Mouse (Mus musculus) NIH3T3 (cell line): Measurements from ENCODE around the gene Plbd2.
A peak's percentile ranks its signal among the peaks of the same experiment; 100 is the strongest.

Experiments
- DNase-seq: peaks from one replicate; pipeline ENCODE4 v3.0.0-alpha.2; 2012; ENCODE audit warnings: low read depth

The Plbd2 gene

DNA sequence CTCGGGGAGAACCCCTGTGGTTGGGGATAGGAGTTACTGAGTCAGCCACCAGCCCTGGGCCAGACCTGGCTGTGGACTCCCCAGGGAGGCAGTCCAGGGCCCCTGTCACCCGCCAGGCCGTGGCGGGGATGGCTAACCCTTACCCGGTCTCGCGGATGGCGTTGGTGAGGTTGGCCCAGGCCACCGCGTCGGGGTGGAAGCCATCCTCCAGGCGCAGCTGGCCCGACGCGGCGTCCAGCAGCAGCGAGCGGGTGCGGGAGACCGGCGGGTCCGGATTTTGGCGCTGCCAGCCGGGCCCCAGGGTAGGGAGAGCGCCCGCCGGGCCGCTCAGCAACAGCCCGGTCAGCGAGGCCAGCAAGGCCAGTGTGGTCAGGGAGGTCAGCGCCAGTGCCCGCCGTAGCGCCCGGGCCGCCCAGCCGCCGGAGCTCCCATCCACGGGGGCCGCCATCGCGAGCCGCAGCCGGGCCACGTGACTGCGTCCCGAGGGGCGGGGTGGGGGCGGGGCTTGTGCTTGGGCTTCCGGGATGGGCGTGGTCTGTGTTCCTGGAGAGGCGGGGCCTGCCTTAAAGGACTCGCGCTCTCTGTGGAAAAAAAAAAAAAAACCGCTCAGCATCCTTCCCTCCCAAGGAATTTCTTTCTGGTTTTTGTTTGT is at the start of gene Plbd2:
Plbd2 (minus strand) TSS at position 482 of the 652 bp plus-strand sequence.
- DNase-seq = peak; percentile 96

DNA sequence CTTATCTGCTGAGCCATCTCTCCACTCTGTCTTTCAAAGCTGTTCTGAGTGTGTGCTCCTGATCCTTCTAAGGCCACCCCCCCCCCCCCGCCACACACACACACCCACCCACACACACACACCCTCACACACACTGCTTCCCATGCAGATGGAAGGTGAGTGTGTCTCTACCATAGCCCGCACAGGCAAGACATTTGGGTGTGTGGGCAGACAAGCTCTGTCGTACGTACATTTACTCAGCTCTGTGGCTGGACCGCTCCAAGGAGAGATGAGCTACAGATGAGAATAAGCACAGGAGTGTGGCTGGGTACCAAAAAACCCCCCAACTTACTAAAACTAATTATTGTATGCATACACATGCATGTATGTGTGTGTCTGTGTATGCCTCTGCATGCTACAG is 47.2 kb upstream of the Plbd2 start:
- no peak for DNase-seq

DNA sequence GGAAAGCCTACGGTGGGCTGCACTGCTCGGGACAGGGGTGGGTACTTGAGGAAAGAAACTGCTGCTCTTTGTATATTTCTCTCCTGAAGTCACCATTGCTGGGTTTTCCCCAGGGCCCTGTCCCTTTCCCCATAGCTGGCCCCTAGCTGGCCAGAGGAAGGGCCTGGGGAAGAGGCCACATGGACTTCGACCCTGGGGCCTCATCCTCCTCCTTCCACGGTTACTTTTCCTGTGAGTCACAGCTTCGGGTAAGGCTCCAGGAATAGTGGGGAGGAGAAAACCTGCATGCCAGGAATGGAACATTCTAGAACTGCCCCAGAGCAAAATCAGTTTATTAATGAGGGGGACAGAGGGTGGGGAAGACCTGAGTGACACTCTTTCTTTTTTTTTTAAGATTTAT is 46.7 kb upstream of the Plbd2 start:
- DNase-seq = no peak

DNA sequence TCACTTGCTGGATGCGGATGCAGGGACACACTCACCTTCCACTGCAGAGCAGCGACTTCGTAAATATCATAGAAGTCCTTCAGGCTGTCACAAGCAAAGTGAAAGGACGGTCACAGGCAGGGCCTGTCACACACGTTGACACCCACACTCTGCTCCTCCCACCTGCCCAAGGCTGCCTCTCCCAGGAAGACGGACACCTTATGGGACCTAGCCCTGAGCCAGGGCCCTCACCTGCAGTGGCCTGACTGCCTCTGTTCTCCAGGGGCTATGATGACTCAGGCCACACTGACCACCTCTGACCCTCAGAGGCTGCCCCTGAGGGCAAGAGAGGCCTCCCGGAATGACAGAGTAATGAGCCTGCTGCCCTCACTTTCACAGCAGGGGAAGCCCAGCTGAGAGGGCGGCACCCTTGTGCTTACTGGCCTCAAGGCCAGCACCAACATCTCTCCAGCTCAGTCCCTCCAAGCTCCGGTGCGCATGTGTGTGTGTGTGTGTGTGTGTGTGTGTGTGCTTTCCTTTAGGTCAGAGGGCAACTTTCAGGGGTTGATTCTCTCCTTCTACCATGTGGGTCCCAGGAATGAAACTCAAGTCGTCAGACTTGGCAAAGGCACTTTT is 44.9 kb upstream of the Plbd2 start:
- no peak for DNase-seq

DNA sequence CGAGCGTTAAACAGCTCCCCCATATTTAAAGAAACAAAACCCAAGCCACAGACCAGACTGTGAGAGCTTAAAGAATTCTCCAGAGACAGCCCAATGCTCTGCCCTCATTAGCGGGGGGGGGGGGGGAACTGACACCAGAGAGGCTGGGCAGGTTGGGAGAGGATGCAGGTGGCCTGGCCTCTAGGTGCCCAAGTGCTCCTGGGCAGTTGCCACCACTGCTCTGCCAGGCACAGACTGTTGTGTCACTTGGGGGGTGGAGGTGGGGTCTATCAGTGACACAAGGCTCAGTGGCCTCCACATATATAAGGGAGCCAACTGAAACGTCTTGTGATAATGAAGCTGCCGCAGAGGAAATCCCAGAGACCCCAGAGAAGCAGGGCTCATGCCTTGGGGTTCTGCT is 33.2 kb upstream of the Plbd2 start:
- DNase-seq = no peak

DNA sequence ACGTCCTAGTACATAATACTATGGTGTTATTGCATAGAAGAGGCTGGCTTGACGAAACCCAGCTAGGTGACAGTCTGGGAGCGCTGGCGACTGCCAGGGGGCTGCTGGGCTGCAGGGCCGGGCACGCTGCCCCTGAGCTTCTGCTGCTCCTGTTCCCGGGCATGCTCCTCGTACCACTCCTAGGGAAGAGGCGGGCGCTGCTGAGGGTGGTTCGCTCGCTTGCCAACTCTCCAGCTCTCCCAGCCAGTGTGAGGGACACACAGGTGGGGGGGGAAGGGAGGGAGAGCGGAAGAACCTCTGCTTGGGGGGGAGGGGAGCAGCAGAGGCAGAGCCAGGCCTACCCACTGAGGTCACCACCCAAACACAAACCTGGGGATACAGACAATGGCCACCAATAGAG is 32.6 kb upstream of the Plbd2 start:
- DNase-seq = no peak

DNA sequence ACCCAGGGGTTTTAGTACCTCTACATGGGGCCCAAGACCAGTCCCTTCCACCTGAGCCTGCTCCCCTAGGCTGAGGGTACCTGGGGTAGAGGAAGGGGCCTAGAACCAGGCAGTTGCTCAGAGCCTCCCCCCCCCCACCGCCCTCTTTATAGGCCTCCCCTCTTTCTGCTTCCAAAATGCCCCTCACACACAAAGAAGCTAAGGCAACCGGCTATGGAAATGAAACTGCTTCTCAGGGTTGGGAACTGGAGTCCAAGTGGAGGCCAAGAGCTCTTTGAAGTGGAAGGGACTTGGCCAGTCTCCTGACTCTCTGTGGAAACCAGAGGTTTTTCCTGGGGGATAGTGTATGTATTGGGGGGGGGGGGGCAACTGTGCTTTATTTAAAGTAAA is 31.3 kb upstream of the Plbd2 start:
- DNase-seq = no peak

DNA sequence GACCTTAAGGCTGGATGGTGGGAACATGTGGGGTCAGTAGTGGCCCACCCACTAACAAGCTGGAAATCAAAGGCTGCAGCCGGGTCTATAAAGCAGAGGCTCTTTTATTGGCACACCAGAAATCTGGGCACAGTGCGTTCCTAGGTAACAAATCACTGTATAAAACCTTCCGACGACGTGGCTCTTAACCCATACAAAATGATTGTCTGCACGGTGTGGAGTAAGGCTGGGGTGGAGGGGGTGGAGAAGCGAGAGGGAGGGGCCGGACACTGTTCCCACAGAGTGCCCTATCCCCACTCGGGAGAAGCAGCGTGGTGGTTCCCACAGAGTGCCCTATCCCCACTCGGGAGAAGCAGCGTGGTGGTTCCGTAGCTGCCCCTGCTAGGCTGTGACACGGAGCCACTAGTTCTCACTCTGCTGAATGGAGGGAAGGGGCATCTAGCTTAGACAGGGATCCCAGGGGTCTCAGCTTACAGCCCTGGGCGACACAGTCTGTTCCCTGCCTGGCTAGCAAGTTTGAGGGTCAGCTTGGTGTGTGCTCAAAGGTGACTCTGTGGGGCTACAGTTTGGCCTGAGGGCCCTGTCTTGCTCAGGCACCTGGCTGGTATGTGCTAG is 30.8 kb upstream of the Plbd2 start:
- DNase-seq = no peak

DNA sequence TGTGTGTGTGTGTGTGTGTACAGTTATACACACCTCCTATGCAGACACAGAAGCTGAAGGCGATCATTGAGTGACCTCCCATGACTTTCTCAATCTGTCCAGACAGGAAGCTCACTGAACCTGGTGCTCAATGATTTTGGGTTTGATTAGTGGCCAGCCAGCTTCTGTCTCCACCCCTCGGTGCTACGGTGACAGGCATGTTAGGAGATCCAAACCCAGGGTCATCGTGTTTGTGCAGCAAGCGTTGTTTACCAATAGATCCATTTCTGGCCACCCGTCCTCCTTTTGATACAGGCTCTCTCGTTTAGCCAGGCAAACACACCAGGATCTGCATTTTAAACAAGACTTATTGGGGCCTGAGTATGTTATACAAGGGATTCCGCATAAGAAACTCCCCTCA is 28.2 kb upstream of the Plbd2 start:
- no peak for DNase-seq

DNA sequence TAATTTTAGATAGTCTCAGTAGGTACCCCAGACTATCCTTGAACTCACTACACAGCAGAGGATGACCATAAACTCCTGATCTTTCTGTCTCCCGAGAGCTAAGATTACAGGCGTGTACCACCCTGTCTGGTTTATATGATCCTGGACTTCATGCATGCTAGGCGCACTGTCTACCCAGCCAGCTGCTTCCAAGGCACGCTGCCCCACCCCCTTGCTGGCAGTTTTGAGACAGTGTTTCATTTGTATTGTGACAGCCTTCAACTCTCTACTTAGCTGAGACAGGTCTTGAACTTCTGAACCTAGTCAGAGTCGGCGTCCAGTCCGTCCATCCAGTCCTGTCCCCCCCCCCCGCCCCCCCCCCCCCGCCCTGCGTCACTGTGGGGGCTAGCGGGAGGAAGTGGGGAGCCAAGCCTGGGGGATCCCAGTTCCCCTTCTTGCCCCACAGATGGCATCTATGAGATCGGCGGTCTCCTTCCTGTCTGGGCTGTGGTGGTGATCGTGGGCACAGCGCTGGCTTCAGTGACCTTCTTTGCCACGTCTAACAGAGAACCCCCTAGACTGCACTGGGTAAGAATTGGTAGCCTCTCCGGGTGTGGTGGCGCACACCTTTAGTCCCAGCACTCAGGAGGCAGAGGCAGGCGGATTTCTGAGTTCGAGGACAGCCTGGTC is 24.0 kb upstream of the Plbd2 start:
- no peak for DNase-seq

DNA sequence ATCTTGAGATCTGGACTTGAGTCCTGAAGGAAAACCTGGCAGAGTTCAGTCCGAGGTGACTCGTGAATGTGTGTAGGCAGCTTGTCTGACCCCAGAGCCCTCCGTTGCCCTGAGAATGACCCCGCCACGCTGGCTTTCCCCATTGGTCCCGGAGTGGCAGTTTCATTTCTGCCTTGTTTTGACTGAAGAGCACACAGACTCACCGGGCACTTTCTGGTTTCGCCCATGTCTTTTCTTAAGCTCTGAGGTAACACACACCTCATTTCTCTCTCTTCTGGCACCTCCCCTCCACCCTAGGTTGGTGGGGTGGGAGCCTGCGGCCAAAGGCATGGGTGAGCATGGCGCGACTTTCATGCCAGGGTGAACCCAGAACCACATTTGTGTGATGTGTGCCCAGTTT is 22.9 kb upstream of the Plbd2 start:
- no peak for DNase-seq

DNA sequence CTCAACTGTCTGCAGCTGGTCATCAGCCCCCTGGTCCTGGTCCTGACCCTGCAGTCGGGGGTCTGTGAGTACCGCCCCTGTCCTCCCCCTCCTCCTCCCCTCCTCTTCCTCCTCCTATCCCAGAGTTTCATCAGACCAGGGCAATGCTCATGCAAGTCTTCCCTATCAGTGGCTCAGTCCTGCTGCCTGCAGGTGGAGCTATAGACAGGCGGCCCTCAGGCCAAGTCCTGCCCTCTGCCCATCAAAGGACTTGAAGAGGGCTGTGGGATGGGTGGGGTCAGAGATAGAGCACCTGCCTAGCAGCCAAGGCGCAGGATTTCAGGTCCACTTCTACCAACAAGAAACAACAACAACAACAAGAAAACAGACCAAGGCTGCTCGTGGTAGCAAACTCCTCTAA is 22.3 kb upstream of the Plbd2 start:
- DNase-seq = peak; percentile 29

DNA sequence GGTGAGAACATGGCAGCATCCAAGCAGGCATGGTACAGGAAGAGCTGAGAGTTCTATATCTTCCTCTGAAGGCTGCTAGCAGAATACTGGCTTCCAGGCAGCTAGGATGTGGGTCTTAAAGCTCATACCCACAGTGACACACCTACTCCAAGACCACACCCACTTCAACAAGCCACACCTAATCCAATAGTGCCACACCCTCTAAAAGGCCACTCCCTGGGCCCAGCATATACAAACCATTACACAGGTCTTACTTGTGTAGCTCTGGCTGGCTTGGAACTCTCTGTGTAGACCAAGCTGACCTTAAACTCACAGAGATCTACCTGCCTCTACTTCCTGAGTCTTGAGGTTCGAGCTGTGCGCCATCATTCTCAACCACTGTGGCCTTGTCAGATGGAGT is 21.3 kb upstream of the Plbd2 start:
- DNase-seq = no peak

DNA sequence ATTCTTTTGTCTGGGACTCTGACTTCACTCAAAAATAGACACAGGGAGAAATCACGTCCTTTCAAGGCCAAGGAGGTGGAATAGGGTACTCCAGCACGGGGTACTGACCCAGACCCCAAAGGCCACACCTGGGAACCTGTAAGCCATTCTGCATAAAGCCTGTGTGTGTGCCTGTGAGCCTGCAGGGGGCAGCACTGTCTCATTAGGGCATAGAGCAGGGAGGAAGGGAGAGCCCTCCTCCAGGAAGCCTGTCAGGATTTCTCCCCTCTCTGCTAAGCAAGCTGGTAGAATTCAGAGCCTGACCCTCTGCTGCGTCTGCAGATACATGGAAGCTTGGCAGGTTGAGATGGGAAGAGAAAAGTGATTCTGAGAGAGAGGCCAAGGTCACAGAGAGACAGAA is 19.2 kb upstream of the Plbd2 start:
- peak; percentile 56 for DNase-seq

DNA sequence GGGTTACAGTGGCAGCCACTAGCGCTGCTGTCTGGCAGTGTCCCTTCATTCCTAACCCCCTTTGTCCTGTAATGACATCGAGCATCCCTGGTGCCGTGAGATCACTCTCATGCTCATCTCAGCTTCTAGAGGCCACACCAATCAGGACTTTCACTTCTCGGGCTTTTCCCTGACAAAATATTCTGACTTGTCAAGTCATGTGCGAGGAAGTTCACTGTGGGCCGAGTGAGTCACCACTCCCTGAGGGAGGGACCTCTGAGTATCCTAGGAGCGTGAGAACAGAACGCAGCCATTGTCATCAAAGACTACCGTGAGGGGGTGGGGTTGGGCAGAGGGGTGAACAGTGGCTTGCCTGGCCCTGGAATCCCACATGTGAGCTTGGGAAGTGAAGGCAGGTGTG is 14.1 kb upstream of the Plbd2 start:
- DNase-seq = peak; percentile 87

DNA sequence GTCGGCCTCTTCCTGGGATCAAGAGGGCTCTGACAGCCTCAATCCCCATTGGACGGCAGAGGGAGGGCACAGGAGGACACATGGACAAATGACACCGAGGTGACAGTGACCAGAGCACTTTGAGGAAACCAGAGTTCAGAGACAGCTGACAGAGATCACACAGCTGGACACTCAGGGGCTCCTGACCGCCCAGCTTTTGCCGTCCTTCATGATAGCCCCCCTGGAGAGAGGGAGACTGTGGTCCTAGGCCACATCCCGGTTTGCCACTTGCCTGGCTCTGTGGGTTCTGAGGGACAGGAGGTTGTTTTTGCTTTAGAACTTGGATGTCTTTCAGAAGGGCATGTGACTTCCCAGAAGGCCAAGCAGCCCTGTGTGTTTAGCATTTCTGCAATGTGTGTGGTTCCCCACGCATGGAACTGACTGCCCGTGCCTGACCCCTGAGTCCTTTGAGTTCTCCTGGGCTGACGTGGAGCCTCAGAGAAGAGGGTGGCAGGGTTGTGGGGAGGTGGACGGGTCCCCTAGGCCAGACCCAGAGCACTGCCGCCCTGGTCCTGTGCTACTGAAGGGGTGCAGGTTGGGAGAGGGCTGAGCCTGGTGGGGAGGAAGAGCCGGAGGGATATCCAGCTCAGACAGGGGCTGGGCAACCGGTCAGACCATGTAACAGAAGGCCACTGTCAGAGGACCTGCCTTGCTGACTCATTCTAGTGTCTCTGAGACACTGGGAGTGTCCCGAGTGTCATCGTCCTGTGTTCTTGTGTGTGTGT is 13.0 kb upstream of the Plbd2 start:
- peak; percentile 44 for DNase-seq

DNA sequence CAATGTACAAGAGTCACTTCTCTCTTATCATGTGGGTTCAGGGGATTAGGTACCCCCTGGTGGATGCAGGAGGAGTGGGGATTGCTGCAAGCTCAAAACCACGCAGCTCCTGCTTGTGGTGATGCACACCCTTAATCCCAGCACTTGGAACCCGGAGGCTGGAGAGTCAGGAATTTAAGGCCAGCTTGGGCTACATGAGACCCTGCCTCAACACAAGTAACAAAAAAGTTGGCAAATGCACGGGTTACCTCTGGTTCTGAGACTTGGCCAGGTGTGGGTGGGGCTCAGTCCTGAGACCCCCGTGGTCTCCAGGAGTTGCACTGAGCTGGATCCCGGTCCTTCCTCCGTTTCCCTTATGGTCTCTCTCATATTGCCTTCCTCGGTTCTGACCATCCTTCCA is 12.0 kb upstream of the Plbd2 start:
- no peak for DNase-seq

DNA sequence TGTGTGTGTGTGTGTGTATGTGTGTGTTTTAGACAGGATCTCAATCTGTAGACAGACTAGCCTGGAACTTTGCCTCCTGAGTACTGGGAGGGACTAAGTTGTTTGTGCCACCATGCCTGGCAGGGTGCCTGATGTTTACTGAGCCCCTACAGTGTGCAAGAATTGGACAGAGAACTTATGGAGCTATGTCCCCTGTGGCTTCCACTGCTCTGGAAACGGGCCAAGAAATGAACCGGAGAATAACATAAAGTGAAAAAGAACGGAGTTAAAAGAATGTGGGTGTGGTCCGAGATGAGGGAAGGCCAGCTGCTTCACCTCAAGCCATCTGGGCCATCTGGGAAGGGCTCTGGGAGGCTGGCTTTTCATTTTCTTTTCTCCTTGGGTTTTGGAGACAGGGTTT is 11.3 kb upstream of the Plbd2 start:
- peak; percentile 75 for DNase-seq

DNA sequence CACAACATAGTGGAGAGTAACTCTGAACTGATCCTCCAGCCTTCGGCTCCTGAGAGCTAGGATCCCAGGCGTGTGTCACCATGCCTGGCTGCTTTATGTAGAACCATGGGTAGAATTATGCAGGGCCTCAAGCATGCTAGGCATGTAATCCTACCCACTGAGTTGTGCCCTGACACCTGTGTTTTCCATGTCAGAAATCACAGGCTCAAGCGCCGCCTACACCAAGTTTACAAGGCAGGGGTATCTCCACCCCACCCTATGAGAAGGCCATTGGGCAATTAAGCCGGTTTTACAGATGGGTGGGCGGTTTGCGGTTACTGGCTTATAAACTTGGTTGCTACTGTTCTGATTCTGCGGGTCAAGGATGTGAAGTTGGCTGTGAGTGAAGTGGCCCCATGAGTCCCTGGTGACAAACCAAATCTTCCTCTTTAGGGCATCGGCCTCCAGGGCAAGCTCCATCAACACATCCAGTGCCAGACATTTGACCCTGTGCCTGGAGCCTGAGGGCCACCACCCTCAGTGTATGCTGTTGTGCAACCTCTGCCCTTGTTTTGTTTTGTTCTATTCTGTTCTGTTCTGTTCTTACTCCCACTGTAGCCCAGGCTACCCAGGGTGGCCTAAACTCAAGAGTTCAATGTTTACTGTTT is 10.7 kb upstream of the Plbd2 start:
- no peak for DNase-seq

DNA sequence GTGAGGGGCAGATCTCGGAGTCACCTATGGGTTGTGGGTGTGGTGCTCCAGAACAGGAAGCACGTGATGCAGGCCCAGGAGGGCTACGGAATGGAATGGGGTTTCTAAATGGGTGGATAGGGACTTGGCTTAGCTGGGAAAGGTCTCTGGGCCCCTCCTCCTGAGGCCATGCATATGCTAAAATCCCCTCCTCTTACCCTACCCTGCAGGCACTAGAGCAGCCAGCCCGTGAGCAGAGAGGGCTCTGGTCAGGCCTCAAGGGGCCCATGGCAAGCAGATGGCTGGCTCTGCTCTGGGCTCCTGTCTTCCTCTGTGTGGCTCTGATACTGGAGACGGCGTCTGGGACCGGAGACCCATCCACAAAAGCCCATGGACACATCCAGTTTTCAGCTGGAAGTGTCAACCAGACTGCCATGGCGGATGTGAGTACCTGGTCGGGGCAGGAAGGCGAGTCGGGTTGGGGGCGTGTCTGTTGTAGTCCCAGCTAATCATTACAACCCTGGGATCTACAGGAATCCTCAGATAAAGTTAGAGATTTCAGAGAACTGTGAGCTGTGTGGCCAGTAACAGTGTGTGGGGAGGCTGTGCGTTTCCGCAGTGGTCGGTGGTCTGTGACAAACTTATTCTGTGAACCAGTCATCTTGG is 9.6 kb upstream of the Plbd2 start:
- DNase-seq = no peak

DNA sequence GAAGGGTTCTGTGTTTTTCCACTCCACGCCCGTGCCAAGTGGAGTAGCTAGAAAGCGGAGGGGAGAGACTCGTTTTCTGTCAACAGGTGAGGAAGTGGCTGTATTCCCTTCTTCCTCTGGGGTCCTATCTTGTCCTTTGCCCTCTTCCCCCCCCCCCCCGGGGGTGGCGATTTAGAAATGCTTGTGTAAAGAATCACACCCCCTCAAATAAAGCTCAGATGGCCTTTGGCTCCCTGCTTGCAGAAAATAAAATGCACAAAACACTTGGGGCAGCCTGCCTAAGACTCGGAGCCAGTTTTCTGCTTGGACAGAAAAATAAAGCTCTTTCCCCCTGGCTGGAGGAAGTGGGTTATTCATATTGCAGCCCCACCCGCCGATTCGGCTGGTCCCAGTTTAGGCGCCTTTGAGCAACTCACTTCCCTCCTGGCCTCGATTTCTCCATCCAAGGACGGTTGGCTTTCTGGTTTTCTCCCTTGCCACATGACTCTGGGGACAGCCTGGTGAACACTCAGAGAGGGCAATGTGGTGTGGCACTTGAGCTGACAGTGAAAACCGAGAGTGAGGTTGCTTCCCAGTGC is 8.3 kb upstream of the Plbd2 start:
- peak; percentile 49 for DNase-seq
